Mouse (Mus musculus): ENCODE measurements around the gene Anapc16. TPM values are rescaled to one million over a fixed set of nuclear protein-coding genes. Genes with fewer than 3 reads are reported as not detected.

Anapc16 gene
- polyA plus RNA-seq, 1 experiment from 2014 or later = 109 TPM

GRCm38 (mm10) chr10:59978873-59979743, 23.8 kb downstream of the Anapc16 start:
- Histone ChIP-seq H3K9ac (no peak overlapping the region), H3K4me1 (peaks cover 22% of the 10 kb centered on the region), H3K9me3 (no peaks in the 10 kb centered on the region), H3K27me3 (replicated peaks) (no peaks in the 10 kb centered on the region), H3K36me3 (replicated peaks) (no peaks in the 10 kb centered on the region), H3K4me3 (no peak overlapping the region), H3K4me2 (no peak overlapping the region), H3K27ac (peak overlapping the region; percentile 59)
- 37% methylated on average over 11 of the region's 11 CpGs for WGBS
- peak; percentile 37; the same call in 1 of the 2 replicates for ATAC-seq (replicated peaks)

- Histone ChIP-seq H3K9me3 (no peaks in the 10 kb centered on the region), H3K4me1 (peaks cover 25% of the 10 kb centered on the region), H3K36me3 (replicated peaks) (no peaks in the 10 kb centered on the region), H3K27me3 (replicated peaks) (no peaks in the 10 kb centered on the region), H3K4me2 (no peak overlapping the region), H3K9ac (no peak overlapping the region), H3K27ac (peak overlapping the region; percentile 53), H3K4me3 (no peak overlapping the region)
- no peak for ATAC-seq (replicated peaks)
- 51% methylated on average over 2 of the region's 2 CpGs for WGBS
Observed at GRCm38 (mm10) chr10:59978401-59978800, 24.5 kb downstream of the Anapc16 start.

GRCm38 (mm10) chr10:59977715-59978343, 25.1 kb downstream of the Anapc16 start:
- ATAC-seq (replicated peaks) = no peak
- H3K36me3 ChIP-seq (replicated peaks) = no peaks in the 10 kb centered on the region
- no peak overlapping the region for H3K4me2 ChIP-seq
- peaks cover 25% of the 10 kb centered on the region for H3K4me1 ChIP-seq
- H3K27ac ChIP-seq = 0 out of 2 replicates have a peak overlapping the region, but pooled peaks have one; percentile 53
- no peaks in the 10 kb centered on the region for H3K9me3 ChIP-seq
- WGBS = 91% methylated on average over 5 of the region's 5 CpGs
- no peaks in the 10 kb centered on the region for H3K27me3 ChIP-seq (replicated peaks)
- H3K9ac ChIP-seq = no peak overlapping the region
- no peak overlapping the region for H3K4me3 ChIP-seq

- no peak overlapping the region for H3K9ac ChIP-seq
- H3K9me3 ChIP-seq = no peaks in the 10 kb centered on the region
- H3K36me3 ChIP-seq (replicated peaks) = no peaks in the 10 kb centered on the region
- H3K27me3 ChIP-seq (replicated peaks) = no peaks in the 10 kb centered on the region
- 59% methylated on average over 2 of the region's 4 CpGs for WGBS
- H3K4me2 ChIP-seq = no peak overlapping the region
- no peak for ATAC-seq (replicated peaks)
- peaks cover 25% of the 10 kb centered on the region for H3K4me1 ChIP-seq
- H3K4me3 ChIP-seq = no peak overlapping the region
- H3K27ac ChIP-seq = no peak overlapping the region
Observed at GRCm38 (mm10) chr10:59977141-59977540, 25.8 kb downstream of the Anapc16 start.

- WGBS = 59% methylated on average over 3 of the region's 3 CpGs
- Histone ChIP-seq H3K4me3 (no peak overlapping the region), H3K27ac (peak overlapping the region; percentile 22; the same call in 1 of the 2 replicates), H3K9ac (no peak overlapping the region), H3K4me1 (peaks cover 40% of the 10 kb centered on the region), H3K27me3 (replicated peaks) (no peaks in the 10 kb centered on the region), H3K9me3 (no peaks in the 10 kb centered on the region), H3K4me2 (no peak overlapping the region), H3K36me3 (replicated peaks) (no peaks in the 10 kb centered on the region)
- ATAC-seq (replicated peaks) = no peak
Observed at GRCm38 (mm10) chr10:59974786-59975185, 28.1 kb downstream of the Anapc16 start.

- Histone ChIP-seq H3K9ac (no peak overlapping the region), H3K27ac (peak overlapping the region; percentile 22; the same call in 1 of the 2 replicates), H3K4me3 (no peak overlapping the region), H3K36me3 (replicated peaks) (no peaks in the 10 kb centered on the region), H3K4me2 (peak overlapping the region; percentile 4; the same call in 1 of the 2 replicates), H3K9me3 (no peaks in the 10 kb centered on the region), H3K27me3 (replicated peaks) (no peaks in the 10 kb centered on the region), H3K4me1 (peaks cover 40% of the 10 kb centered on the region)
- peak; percentile 18; the same call in 1 of the 2 replicates for ATAC-seq (replicated peaks)
- WGBS = 15% methylated on average over 6 of the region's 6 CpGs
Observed at GRCm38 (mm10) chr10:59974191-59974664, 28.7 kb downstream of the Anapc16 start.

GRCm38 (mm10) chr10:59973400-59973799, 29.5 kb downstream of the Anapc16 start:
- peaks cover 33% of the 10 kb centered on the region for H3K4me1 ChIP-seq
- no peak overlapping the region for H3K27ac ChIP-seq
- ATAC-seq (replicated peaks) = no peak
- no peaks in the 10 kb centered on the region for H3K27me3 ChIP-seq (replicated peaks)
- no peaks in the 10 kb centered on the region for H3K36me3 ChIP-seq (replicated peaks)
- WGBS = 89% methylated on average over 4 of the region's 4 CpGs
- H3K4me3 ChIP-seq = no peak overlapping the region
- no peaks in the 10 kb centered on the region for H3K9me3 ChIP-seq
- no peak overlapping the region for H3K4me2 ChIP-seq
- H3K9ac ChIP-seq = no peak overlapping the region

GRCm38 (mm10) chr10:59972999-59973398, 29.9 kb downstream of the Anapc16 start:
- no peak overlapping the region for H3K4me2 ChIP-seq
- H3K36me3 ChIP-seq (replicated peaks) = no peaks in the 10 kb centered on the region
- peaks cover 29% of the 10 kb centered on the region for H3K4me1 ChIP-seq
- no peak overlapping the region for H3K4me3 ChIP-seq
- H3K9ac ChIP-seq = no peak overlapping the region
- 84% methylated on average over 6 of the region's 6 CpGs for WGBS
- no peaks in the 10 kb centered on the region for H3K27me3 ChIP-seq (replicated peaks)
- no peak overlapping the region for H3K27ac ChIP-seq
- H3K9me3 ChIP-seq = no peaks in the 10 kb centered on the region
- no peak for ATAC-seq (replicated peaks)

GRCm38 (mm10) chr10:59972534-59972933, 30.4 kb downstream of the Anapc16 start:
- Histone ChIP-seq H3K4me1 (peaks cover 29% of the 10 kb centered on the region), H3K9me3 (no peaks in the 10 kb centered on the region), H3K27ac (no peak overlapping the region), H3K27me3 (replicated peaks) (no peaks in the 10 kb centered on the region), H3K36me3 (replicated peaks) (no peaks in the 10 kb centered on the region), H3K4me2 (no peak overlapping the region), H3K4me3 (no peak overlapping the region), H3K9ac (no peak overlapping the region)
- WGBS = 50% methylated on average over 2 of the region's 2 CpGs
- ATAC-seq (replicated peaks) = no peak

GRCm38 (mm10) chr10:59971813-59972212, 31.1 kb downstream of the Anapc16 start:
- Histone ChIP-seq H3K36me3 (replicated peaks) (no peaks in the 10 kb centered on the region), H3K27ac (no peak overlapping the region), H3K4me2 (no peak overlapping the region), H3K4me3 (no peak overlapping the region), H3K27me3 (replicated peaks) (no peaks in the 10 kb centered on the region), H3K9me3 (no peaks in the 10 kb centered on the region), H3K9ac (no peak overlapping the region), H3K4me1 (peaks cover 29% of the 10 kb centered on the region)
- ATAC-seq (replicated peaks) = no peak
- 92% methylated on average over 8 of the region's 8 CpGs for WGBS

GRCm38 (mm10) chr10:59970450-59971062, 32.4 kb downstream of the Anapc16 start:
- H3K4me3 ChIP-seq = peak overlapping the region; percentile 59
- H3K27me3 ChIP-seq (replicated peaks) = no peaks in the 10 kb centered on the region
- H3K9ac ChIP-seq = peak overlapping the region; percentile 73
- H3K9me3 ChIP-seq = no peaks in the 10 kb centered on the region
- ATAC-seq (replicated peaks) = no peak
- H3K4me2 ChIP-seq = peak overlapping the region; percentile 75
- H3K36me3 ChIP-seq (replicated peaks) = no peaks in the 10 kb centered on the region
- peak overlapping the region; percentile 95 for H3K27ac ChIP-seq
- 29% methylated on average over 6 of the region's 6 CpGs for WGBS
- peaks cover 29% of the 10 kb centered on the region for H3K4me1 ChIP-seq

GRCm38 (mm10) chr10:59969821-59970449, 33.0 kb downstream of the Anapc16 start:
- WGBS = under 1% methylated on average over 25 of the region's 25 CpGs
- peak; percentile 78 for ATAC-seq (replicated peaks)
- Histone ChIP-seq H3K4me1 (peaks cover 35% of the 10 kb centered on the region), H3K9me3 (no peaks in the 10 kb centered on the region), H3K27ac (peak overlapping the region; percentile 95), H3K4me3 (peak overlapping the region; percentile 59), H3K9ac (peak overlapping the region; percentile 73), H3K4me2 (peak overlapping the region; percentile 75), H3K36me3 (replicated peaks) (no peaks in the 10 kb centered on the region), H3K27me3 (replicated peaks) (no peaks in the 10 kb centered on the region)

All from midbrain, embryonic 15.5 days (tissue).